Mouse (Mus musculus): ENCODE measurements at regions not wholly inside any gene's neighbourhood (a gene's known extent, or its start where the extent isn't known, plus 50 kb on each side); places are given as distances from the start of the nearest gene placed in this dataset.
"Not testable (repeated sequence)": the region's sequence is repeated elsewhere in the genome, so short reads cannot be mapped to it uniquely, and the experiment has no call there.

GRCm38 (mm10) chr1:35212111-35212891 is 362.5 kb downstream of the Plekhb2 start:
- no peak for TF ChIP-seq CTCF (IDR thresholded peaks at IDR 0.05; ENCODE audit: low read depth, low read length)
- no peak for TF ChIP-seq POLR2A (IDR thresholded peaks at IDR 0.05; ENCODE audit: extremely low read depth, insufficient read depth, low read length)
- no peaks in the 10 kb centered on the region for H3K4me1 ChIP-seq (ENCODE audit: control insufficient read depth, insufficient read depth, low read length)
- no peaks in the 10 kb centered on the region for H3K27me3 ChIP-seq (ENCODE audit: control insufficient read depth, insufficient read depth, low read length)
- 82% methylated on average over 13 of the region's 13 CpGs for WGBS
- no peak overlapping the region for H3K4me3 ChIP-seq (ENCODE audit: insufficient read depth, low read depth, low read length)
- no peak overlapping the region for H3K9ac ChIP-seq (ENCODE audit: low read depth, low read length)
- no peaks in the 10 kb centered on the region for H3K36me3 ChIP-seq (ENCODE audit: control insufficient read depth, insufficient read depth, low read length)
- no peak for DNase-seq (ENCODE audit: extremely low read depth, low read depth, low spot score)
- H3K27ac ChIP-seq (replicated peaks; ENCODE audit: insufficient read depth, low read depth, low read length), result no peak overlapping the region
- H3K79me2 ChIP-seq (ENCODE audit: control insufficient read depth, insufficient read depth, low read length), result no peaks in the 10 kb centered on the region

GRCm38 (mm10) chr1:35213875-35214274 is 364.1 kb downstream of the Plekhb2 start:
- 78% methylated on average over 10 of the region's 10 CpGs for WGBS
- Histone ChIP-seq H3K36me3 (ENCODE audit: control insufficient read depth, insufficient read depth, low read length) (no peaks in the 10 kb centered on the region), H3K9ac (ENCODE audit: low read depth, low read length) (no peak overlapping the region), H3K4me1 (ENCODE audit: control insufficient read depth, insufficient read depth, low read length) (no peaks in the 10 kb centered on the region), H3K4me3 (ENCODE audit: insufficient read depth, low read depth, low read length) (no peak overlapping the region), H3K27ac (replicated peaks; ENCODE audit: insufficient read depth, low read depth, low read length) (no peak overlapping the region), H3K79me2 (ENCODE audit: control insufficient read depth, insufficient read depth, low read length) (no peaks in the 10 kb centered on the region), H3K27me3 (ENCODE audit: control insufficient read depth, insufficient read depth, low read length) (no peaks in the 10 kb centered on the region)
- DNase-seq (ENCODE audit: extremely low read depth, low read depth, low spot score), result no peak
- TF ChIP-seq POLR2A (IDR thresholded peaks at IDR 0.05; ENCODE audit: extremely low read depth, insufficient read depth, low read length), result no peak

- Histone ChIP-seq H3K79me2 (ENCODE audit: control insufficient read depth, insufficient read depth, low read length) (no peaks in the 10 kb centered on the region), H3K4me1 (ENCODE audit: control insufficient read depth, insufficient read depth, low read length) (no peaks in the 10 kb centered on the region), H3K9ac (ENCODE audit: low read depth, low read length) (no peak overlapping the region), H3K27me3 (ENCODE audit: control insufficient read depth, insufficient read depth, low read length) (no peaks in the 10 kb centered on the region), H3K4me3 (ENCODE audit: insufficient read depth, low read depth, low read length) (no peak overlapping the region), H3K27ac (replicated peaks; ENCODE audit: insufficient read depth, low read depth, low read length) (no peak overlapping the region), H3K36me3 (ENCODE audit: control insufficient read depth, insufficient read depth, low read length) (no peaks in the 10 kb centered on the region)
- no peak for DNase-seq (ENCODE audit: extremely low read depth, low read depth, low spot score)
- 87% methylated on average over 8 of the region's 8 CpGs for WGBS
- TF ChIP-seq CTCF (IDR thresholded peaks at IDR 0.05; ENCODE audit: low read depth, low read length) (no peak), POLR2A (IDR thresholded peaks at IDR 0.05; ENCODE audit: extremely low read depth, insufficient read depth, low read length) (no peak)
Observed at GRCm38 (mm10) chr1:35216411-35216810, 366.6 kb downstream of the Plekhb2 start.

DNA sequence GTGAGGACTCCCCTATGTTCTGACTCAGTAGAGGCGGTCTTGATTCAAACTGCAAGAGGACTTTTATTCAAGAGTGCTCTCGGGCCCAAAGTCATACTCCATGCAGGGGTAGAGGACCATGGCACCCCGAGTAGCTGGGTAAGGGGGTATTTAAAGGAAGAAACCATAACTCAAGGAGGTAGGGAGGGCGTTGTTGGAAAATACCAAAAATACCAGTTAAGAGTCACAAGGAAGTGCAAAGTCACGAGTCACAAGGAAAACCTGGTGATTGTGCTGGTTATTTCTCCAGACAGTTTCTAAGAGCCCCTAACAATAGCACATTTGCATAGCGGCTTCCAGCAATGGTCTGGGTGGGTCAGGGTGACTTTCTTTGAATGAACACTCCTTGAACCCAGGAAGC is 370.4 kb downstream of the Plekhb2 start:
- not testable (repeated sequence) for H3K4me3 ChIP-seq (ENCODE audit: insufficient read depth, low read depth, low read length); H3K9ac ChIP-seq (ENCODE audit: low read depth, low read length); DNase-seq (ENCODE audit: extremely low read depth, low read depth, low spot score); H3K4me1 ChIP-seq (ENCODE audit: control insufficient read depth, insufficient read depth, low read length); H3K27ac ChIP-seq (replicated peaks; ENCODE audit: insufficient read depth, low read depth, low read length); H3K36me3 ChIP-seq (ENCODE audit: control insufficient read depth, insufficient read depth, low read length); H3K27me3 ChIP-seq (ENCODE audit: control insufficient read depth, insufficient read depth, low read length); H3K79me2 ChIP-seq (ENCODE audit: control insufficient read depth, insufficient read depth, low read length)
- 81% methylated on average over 6 of the region's 6 CpGs for WGBS

- H3K4me1 ChIP-seq (ENCODE audit: control insufficient read depth, insufficient read depth, low read length), result no peaks in the 10 kb centered on the region
- H3K9ac ChIP-seq (ENCODE audit: low read depth, low read length), result no peak overlapping the region
- H3K27me3 ChIP-seq (ENCODE audit: control insufficient read depth, insufficient read depth, low read length), result no peaks in the 10 kb centered on the region
- no peaks in the 10 kb centered on the region for H3K36me3 ChIP-seq (ENCODE audit: control insufficient read depth, insufficient read depth, low read length)
- 75% methylated on average over 9 of the region's 9 CpGs for WGBS
- no peak for TF ChIP-seq POLR2A (IDR thresholded peaks at IDR 0.05; ENCODE audit: extremely low read depth, insufficient read depth, low read length)
- no peak for TF ChIP-seq CTCF (IDR thresholded peaks at IDR 0.05; ENCODE audit: low read depth, low read length)
- no peak overlapping the region for H3K27ac ChIP-seq (replicated peaks; ENCODE audit: insufficient read depth, low read depth, low read length)
- H3K79me2 ChIP-seq (ENCODE audit: control insufficient read depth, insufficient read depth, low read length), result no peaks in the 10 kb centered on the region
- no peak for DNase-seq (ENCODE audit: extremely low read depth, low read depth, low spot score)
- H3K4me3 ChIP-seq (ENCODE audit: insufficient read depth, low read depth, low read length), result no peak overlapping the region
Observed at GRCm38 (mm10) chr1:35220751-35221150, 371.0 kb downstream of the Plekhb2 start.

DNA sequence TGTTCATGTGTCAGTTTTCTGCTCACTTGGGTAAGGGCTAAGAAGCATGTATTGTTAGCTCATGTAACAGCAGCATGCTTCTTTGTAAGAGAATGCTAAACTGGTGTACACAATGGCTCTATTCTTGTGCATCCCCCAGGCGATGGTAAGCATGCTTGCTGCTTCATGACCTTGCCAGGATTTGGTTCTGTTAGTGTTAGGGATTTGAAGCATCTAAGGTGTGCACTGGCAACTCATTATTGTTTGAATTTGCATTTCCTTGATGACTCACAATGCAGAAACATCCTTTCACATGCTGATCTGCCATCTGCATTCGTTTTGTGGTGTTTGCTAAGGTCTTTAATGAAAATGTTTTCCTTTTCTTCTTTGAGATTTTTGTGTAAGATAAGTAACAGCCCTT is 382.8 kb downstream of the Plekhb2 start:
- TF ChIP-seq POLR2A (IDR thresholded peaks at IDR 0.05; ENCODE audit: extremely low read depth, insufficient read depth, low read length), result no peak
- no peak for TF ChIP-seq CTCF (IDR thresholded peaks at IDR 0.05; ENCODE audit: low read depth, low read length)
- Histone ChIP-seq H3K27me3 (ENCODE audit: control insufficient read depth, insufficient read depth, low read length) (no peaks in the 10 kb centered on the region), H3K4me1 (ENCODE audit: control insufficient read depth, insufficient read depth, low read length) (no peaks in the 10 kb centered on the region), H3K79me2 (ENCODE audit: control insufficient read depth, insufficient read depth, low read length) (no peaks in the 10 kb centered on the region), H3K27ac (replicated peaks; ENCODE audit: insufficient read depth, low read depth, low read length) (no peak overlapping the region), H3K9ac (ENCODE audit: low read depth, low read length) (no peak overlapping the region), H3K4me3 (ENCODE audit: insufficient read depth, low read depth, low read length) (no peak overlapping the region), H3K36me3 (ENCODE audit: control insufficient read depth, insufficient read depth, low read length) (no peaks in the 10 kb centered on the region)
- DNase-seq (ENCODE audit: extremely low read depth, low read depth, low spot score), result no peak
- 45% methylated on average over 2 of the region's 2 CpGs for WGBS
